Mouse (Mus musculus) neural tube, embryonic 14.5 days (tissue): ENCODE results near the gene Rcc1. TPM values are rescaled to one million over a fixed set of nuclear protein-coding genes. Genes with fewer than 3 reads are reported as not detected.

Source experiments
- ATAC-seq: fragments of 200-750 bp; cut with Nextera tagmentation; 2 replicates; pipeline ENCODE4 v1.8.0; 2017; ENCODE audit warnings: low read depth, mild to moderate bottlenecking, moderate TSS enrichment, moderate library complexity
- H3K27ac ChIP-seq: fragments of 300-500 bp; sonication (generic); 2 replicates; pipeline ENCODE4 v1.5.1; 2014; ENCODE audit warnings: low read depth, mild to moderate bottlenecking, control low read depth, low read length, moderate library complexity, mixed read lengths
- H3K27me3 ChIP-seq: fragments of 300-500 bp; sonication (generic); 2 replicates; pipeline ENCODE4 v1.6.1; 2014; ENCODE audit warnings: low read length; ENCODE audit not compliant: control insufficient read depth, insufficient read depth
- H3K36me3 ChIP-seq: fragments of 300-500 bp; sonication (generic); 2 replicates; pipeline ENCODE4 v1.6.1; 2014; ENCODE audit warnings: low read length, mixed read lengths; ENCODE audit not compliant: control insufficient read depth, insufficient read depth
- H3K4me1 ChIP-seq: fragments of 300-500 bp; sonication (generic); 2 replicates; pipeline ENCODE4 v1.6.1; 2014; ENCODE audit warnings: low read length; ENCODE audit not compliant: control insufficient read depth, insufficient read depth
- H3K4me2 ChIP-seq: fragments of 300-500 bp; sonication (generic); 2 replicates; pipeline ENCODE4 v1.6.1; 2014; ENCODE audit warnings: mild to moderate bottlenecking, low read depth, low read length, control low read depth
- H3K4me3 ChIP-seq: fragments of 300-500 bp; sonication (generic); 2 replicates; pipeline ENCODE4 v1.5.1; 2014; ENCODE audit warnings: low read depth, low read length, control low read depth, mixed read lengths
- H3K9ac ChIP-seq: fragments of 300-500 bp; sonication (generic); replicated peaks from 2 replicates; pipeline ENCODE4 v1.6.1; 2014; ENCODE audit warnings: low read depth, mild to moderate bottlenecking, control low read depth, low read length, mixed read lengths
- H3K9me3 ChIP-seq: fragments of 300-500 bp; sonication (generic); 2 replicates; pipeline ENCODE4 v1.6.1; 2016; ENCODE audit warnings: low read length; ENCODE audit not compliant: control insufficient read depth
- WGBS: fragments of 180-500 bp; shearing (Covaris S2); extraction: QIAGEN DNeasy Blood & Tissue Kit; methylation state at CpG from one replicate; pipeline ENCODE4 v1.1.7; 2014; 5-methylcytosine and 5-hydroxymethylcytosine counted together
- polyA plus RNA-seq: library from polyadenylated mRNA; unstranded; fragments of >200 nt; fragmentation: Nextera tagmentation; extraction: Ambion mirVana; gene quantifications from 2 replicates; pipeline ENCODE4 v1.2.1, GENCODE M21; 2014

Rcc1 gene
- polyA plus RNA-seq, 1 experiment from 2014 or later, result 14.0 TPM

DNA sequence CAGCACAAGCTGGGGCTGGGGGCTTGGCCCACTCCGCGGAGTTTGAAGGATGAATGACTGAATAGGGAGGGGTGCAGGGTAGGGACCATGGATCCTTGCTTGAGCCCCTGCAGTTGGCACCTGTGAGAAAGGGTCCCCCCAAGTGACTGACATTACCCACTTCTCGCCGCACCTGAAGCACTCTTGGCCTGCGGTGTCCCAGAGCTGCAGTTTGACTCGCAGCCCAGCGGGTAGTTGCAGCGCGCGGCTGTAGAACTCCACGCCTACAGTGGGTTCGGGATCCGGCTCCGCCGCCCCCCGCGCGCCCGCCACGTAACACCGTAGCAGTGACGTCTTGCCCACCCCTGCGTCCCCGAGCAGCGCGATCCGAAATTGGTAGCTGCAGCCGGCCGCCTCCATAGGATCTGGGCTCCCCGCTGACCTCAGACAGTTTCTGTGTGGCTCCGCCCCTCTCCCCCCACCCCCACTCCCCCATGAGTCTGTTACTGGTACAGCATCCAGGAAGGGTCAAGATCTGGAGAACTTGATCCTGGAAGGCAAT, 50.4 kb downstream of the Rcc1 start, which contains the start of gene Rab42:
TSS of gene Rab42 (minus strand) at position 447 of the 541 bp plus-strand sequence.
- H3K27me3 ChIP-seq, result no peaks in the 10 kb centered on the region
- H3K9me3 ChIP-seq, result no peaks in the 10 kb centered on the region
- H3K4me2 ChIP-seq, result peak within 1 kb of the TSS; percentile 58
- H3K9ac ChIP-seq, result peak within 1 kb of the TSS; percentile 48
- ATAC-seq, result peak; percentile 45
- no peaks in the 10 kb centered on the region for H3K4me1 ChIP-seq
- no peak within 1 kb of the TSS for H3K27ac ChIP-seq
- WGBS, result 2% methylated on average over 31 of the region's 31 CpGs
- peak within 1 kb of the TSS; percentile 32 for H3K4me3 ChIP-seq
- H3K36me3 ChIP-seq, result no peaks in the 10 kb centered on the region

DNA sequence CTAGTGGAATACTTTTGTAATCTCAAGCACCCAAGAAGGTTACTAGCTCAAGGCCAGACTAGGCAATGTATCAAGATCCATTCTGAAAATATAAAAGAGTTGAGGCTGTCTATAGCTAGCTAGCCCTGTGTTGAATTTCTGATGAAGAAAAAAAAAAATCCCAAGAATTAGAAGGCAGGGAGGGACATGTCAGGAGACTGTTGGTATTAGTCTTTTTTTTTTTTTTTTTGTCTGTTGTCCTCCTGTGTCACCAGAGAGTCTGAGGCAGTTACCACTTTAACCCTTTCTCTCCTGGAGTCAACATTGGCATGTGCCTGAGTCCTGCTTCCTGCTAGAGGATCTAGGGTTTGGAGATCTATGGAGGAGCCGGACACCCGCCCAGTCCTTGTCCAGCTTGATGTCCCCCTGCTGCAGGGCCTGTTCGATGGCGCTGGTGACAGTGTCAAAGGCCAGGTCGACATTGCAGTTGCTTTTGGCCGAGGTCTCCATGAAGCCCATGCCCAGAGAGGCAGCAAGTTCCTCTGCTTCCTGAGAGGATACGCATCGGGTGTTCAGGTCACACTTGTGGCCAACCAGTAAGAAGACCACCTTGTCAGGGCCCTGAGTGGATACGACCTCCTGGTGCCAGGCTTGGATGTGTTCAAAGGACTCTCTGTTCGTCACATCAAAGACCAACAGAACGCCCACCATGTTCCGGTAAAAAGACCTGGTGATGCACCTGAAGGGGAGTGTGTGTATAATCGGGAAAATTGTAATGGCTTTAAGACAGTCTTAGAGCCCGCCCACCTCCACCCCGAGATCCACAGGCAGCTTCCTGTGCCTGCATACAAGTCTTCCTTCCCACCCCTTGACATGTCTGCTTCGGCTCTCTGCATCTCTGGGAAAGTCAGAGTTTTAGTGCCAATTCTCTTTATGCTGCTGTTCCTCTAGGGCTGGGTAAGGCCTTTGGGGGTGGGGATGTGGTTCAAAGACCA, 51.2 kb downstream of the Rcc1 start:
- 0 out of 2 replicates have a peak, but pooled peaks have one; percentile 10 for ATAC-seq
- H3K4me2 ChIP-seq, result peak overlapping the region; percentile 58
- no peaks in the 10 kb centered on the region for H3K36me3 ChIP-seq
- H3K4me1 ChIP-seq, result no peaks in the 10 kb centered on the region
- peak overlapping the region; percentile 48 for H3K9ac ChIP-seq
- no peak overlapping the region for H3K27ac ChIP-seq
- WGBS, result 62% methylated on average over 16 of the region's 16 CpGs
- no peaks in the 10 kb centered on the region for H3K9me3 ChIP-seq
- peak overlapping the region; percentile 32 for H3K4me3 ChIP-seq
- H3K27me3 ChIP-seq, result no peaks in the 10 kb centered on the region

DNA sequence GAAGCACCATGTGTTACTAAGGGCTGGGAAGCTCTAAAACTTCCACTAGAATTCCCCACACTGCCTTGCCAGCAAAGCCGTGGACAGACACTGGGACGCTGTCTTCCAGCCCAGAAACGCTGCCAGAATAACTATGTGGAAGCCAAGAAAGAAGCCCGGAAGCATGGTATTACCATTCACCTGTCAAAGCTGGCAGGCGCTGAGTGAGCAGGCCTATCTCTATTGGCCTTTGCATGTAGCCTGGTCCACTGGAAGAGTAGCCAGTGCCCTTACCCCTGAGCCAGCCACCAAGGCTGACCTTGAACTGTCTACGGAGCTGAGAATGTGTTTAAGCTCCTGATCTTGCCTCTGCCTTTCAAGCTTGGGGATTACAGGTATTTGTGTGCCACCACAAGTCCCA, 51.9 kb downstream of the Rcc1 start:
- H3K27me3 ChIP-seq, result no peaks in the 10 kb centered on the region
- H3K4me2 ChIP-seq, result no peak overlapping the region
- no peak overlapping the region for H3K27ac ChIP-seq
- no peaks in the 10 kb centered on the region for H3K4me1 ChIP-seq
- H3K9ac ChIP-seq, result no peak overlapping the region
- no peaks in the 10 kb centered on the region for H3K36me3 ChIP-seq
- WGBS, result 88% methylated on average over 6 of the region's 6 CpGs
- H3K4me3 ChIP-seq, result no peak overlapping the region
- no peaks in the 10 kb centered on the region for H3K9me3 ChIP-seq
- no peak for ATAC-seq

DNA sequence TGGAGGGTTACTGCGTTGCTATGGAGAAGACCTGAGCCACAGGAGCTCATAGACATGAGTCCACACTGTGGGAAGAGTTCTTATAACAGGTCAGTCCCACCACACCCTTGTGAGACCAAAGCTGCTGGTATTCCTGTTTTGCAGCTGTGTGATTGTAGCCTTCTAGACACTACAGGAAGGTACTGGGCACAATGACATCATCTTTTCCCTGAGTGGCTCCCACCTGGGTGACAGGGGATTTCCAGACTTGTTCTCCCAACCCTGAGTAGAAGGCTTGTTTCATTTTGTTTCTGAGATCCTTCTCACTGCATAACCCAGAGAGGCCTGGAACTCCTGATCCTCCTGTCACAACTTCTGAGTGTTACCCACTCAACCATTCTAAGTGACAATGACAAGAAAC, 53.6 kb downstream of the Rcc1 start:
- Histone ChIP-seq H3K4me3 (no peak overlapping the region), H3K9me3 (no peaks in the 10 kb centered on the region), H3K36me3 (no peaks in the 10 kb centered on the region), H3K4me2 (no peak overlapping the region), H3K27ac (no peak overlapping the region), H3K27me3 (no peaks in the 10 kb centered on the region), H3K4me1 (no peaks in the 10 kb centered on the region), H3K9ac (no peak overlapping the region)
- WGBS, result 88% methylated on average over 1 of the region's 1 CpGs
- ATAC-seq, result no peak

DNA sequence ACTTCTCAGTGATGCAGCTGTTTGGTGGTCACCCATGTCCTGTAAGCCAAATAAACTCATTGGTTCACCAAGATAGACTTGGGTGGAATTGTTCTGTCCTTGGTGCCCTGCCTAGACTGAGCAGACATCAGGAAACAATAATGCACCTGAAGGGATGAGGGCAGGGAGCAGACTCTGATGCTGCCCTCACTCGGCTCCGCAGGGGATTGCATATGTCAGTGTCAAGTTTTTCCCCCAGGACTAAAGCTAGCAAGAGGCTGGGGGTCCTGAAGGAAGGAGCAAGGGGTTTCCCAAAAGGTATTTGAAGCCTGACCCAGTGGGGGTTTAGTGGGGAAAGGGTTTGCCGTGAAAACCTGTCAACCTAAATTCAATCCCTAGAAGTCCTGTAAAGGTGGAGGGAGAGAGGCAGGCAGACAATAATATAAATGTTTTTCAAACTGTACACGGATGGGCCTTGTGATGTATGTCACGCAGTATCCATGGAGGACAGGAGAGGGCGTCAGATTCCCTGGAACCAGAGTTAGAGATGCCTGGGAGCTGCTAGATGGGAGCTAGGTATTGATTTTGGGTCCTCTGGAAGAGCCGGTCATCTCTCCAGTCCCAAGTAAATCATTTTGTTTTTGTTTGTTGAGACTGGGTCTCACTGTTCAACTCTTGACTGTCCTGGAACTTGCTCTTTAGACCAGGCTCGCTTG, 57.6 kb downstream of the Rcc1 start:
- Histone ChIP-seq H3K4me1 (no peaks in the 10 kb centered on the region), H3K36me3 (peaks cover 9% of the 10 kb centered on the region; the same call in 1 of the 2 replicates), H3K9me3 (no peaks in the 10 kb centered on the region), H3K27ac (no peak overlapping the region), H3K27me3 (no peaks in the 10 kb centered on the region), H3K4me3 (no peak overlapping the region), H3K4me2 (no peak overlapping the region), H3K9ac (no peak overlapping the region)
- no peak for ATAC-seq
- WGBS, result 39% methylated on average over 8 of the region's 8 CpGs

DNA sequence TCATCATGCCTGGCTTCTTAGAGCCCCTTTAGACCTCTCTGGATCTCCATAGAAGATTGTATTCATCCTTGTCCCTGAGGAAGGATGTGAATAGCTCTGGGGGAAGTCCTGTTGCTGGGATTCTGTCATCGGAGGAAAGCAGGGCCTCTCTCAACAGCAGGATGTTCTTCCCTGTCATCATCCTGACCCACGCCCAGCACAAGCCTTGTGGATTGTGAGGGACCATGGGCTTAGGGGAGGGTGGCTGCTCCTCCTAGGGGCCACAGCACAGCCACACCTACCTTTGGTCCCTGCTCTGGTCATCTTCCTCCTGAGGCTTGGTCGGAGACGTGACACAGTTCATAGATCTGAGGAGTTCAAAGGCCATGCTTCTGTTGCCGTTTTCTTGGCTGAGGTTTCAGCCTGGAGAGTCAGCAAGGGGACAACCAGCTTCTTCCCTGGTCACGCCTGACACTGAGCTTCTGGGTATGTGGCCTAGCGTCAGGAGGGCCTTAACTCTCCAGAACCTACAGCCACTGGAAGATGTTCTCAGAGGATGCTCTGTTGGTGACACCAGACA, 59.6 kb downstream of the Rcc1 start:
- WGBS, result 90% methylated on average over 7 of the region's 7 CpGs
- H3K27ac ChIP-seq, result no peak overlapping the region
- H3K4me3 ChIP-seq, result no peak overlapping the region
- H3K27me3 ChIP-seq, result no peaks in the 10 kb centered on the region
- peaks cover 13% of the 10 kb centered on the region; the same call in 1 of the 2 replicates for H3K36me3 ChIP-seq
- no peaks in the 10 kb centered on the region for H3K4me1 ChIP-seq
- ATAC-seq, result no peak
- no peak overlapping the region for H3K9ac ChIP-seq
- H3K9me3 ChIP-seq, result no peaks in the 10 kb centered on the region
- H3K4me2 ChIP-seq, result no peak overlapping the region

DNA sequence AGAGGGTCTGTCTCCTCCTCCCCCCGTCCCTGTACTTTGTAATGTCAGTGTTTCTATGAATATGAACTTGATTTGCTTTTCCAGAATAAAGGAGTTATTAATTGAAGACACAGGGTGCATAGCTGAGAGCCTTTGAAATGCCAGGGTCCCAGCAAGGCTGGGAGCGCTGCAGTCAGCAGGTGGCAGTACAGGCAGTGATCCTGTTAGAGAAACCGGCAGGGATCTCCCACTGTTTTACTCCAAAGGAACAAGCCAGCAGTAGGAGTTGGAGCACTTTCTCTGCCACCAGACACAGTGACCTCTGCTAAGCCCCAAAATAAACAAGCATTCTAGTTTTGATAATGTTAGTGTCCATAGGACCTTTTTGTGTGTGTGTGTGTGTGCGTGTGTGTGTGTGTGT, 60.4 kb downstream of the Rcc1 start:
- 51% methylated on average over 4 of the region's 4 CpGs for WGBS
- H3K4me3 ChIP-seq, result no peak overlapping the region
- no peak overlapping the region for H3K4me2 ChIP-seq
- no peaks in the 10 kb centered on the region for H3K9me3 ChIP-seq
- no peaks in the 10 kb centered on the region for H3K27me3 ChIP-seq
- no peaks in the 10 kb centered on the region for H3K4me1 ChIP-seq
- peaks cover 13% of the 10 kb centered on the region; the same call in 1 of the 2 replicates for H3K36me3 ChIP-seq
- no peak overlapping the region for H3K27ac ChIP-seq
- ATAC-seq, result no peak
- H3K9ac ChIP-seq, result no peak overlapping the region

DNA sequence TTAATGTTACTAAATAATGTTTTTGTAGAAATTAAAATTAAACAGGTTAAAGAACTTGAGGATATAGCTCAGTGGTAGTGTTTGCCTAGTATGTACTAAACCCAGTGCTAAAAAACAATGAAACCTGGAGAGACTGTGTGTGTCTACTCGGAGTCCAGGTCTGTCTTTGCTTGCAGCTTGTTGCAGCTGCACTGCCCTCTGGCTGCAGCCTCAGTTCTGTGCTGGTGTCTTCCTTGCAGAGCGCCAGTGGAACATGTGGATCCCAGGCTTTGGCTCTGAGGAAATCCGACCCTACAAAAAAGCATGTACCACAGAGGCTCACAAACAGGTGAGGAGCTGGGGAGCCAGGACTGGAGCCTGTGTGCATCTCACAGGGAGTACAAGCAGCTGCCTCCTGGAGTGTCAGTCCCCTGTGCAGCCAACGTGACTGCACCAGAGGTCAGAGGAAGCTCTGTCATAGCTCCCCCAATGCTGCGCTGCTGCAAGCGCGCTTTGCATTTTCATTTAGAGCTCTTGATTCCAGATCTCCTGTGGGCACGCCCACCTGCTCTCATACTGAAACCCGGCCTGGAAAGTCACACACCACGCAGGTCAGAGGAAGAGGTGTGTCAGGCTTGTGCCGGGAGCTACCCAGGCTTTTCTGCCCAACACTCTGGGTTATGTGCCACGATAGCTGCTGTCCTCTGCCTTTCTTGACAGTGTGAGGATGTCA, 61.6 kb downstream of the Rcc1 start:
- ATAC-seq, result no peak
- no peaks in the 10 kb centered on the region for H3K27me3 ChIP-seq
- H3K4me1 ChIP-seq, result no peaks in the 10 kb centered on the region
- H3K9me3 ChIP-seq, result no peaks in the 10 kb centered on the region
- H3K4me3 ChIP-seq, result no peak overlapping the region
- H3K27ac ChIP-seq, result no peak overlapping the region
- H3K9ac ChIP-seq, result no peak overlapping the region
- peaks cover 13% of the 10 kb centered on the region for H3K36me3 ChIP-seq
- H3K4me2 ChIP-seq, result no peak overlapping the region
- WGBS, result 84% methylated on average over 12 of the region's 12 CpGs
